Mouse (Mus musculus) forebrain, embryonic 13.5 days (tissue): ENCODE measurements around the gene Timp4. TPM values are rescaled to one million over a fixed set of nuclear protein-coding genes. Genes with fewer than 3 reads are reported as not detected.

Source experiments
- ATAC-seq: fragments of 200-750 bp; cut with Nextera tagmentation; 2 replicates; pipeline ENCODE4 v1.8.0; 2017
- H3K27ac ChIP-seq: fragments of 300-500 bp; sonication (generic); 2 replicates; pipeline ENCODE4 v1.5.1; 2015; ENCODE audit warnings: inconsistent platforms, mild to moderate bottlenecking, moderate library complexity
- H3K27me3 ChIP-seq: fragments of 300-500 bp; sonication (generic); 2 replicates; pipeline ENCODE4 v1.6.1; 2015; ENCODE audit warnings: mild to moderate bottlenecking, inconsistent platforms
- H3K36me3 ChIP-seq: fragments of 300-500 bp; sonication (generic); 2 replicates; pipeline ENCODE4 v1.6.1; 2015; ENCODE audit warnings: mild to moderate bottlenecking, inconsistent platforms; ENCODE audit not compliant: poor library complexity, severe bottlenecking
- H3K4me1 ChIP-seq: fragments of 300-500 bp; sonication (generic); 2 replicates; pipeline ENCODE4 v1.6.1; 2015; ENCODE audit warnings: inconsistent platforms
- H3K4me2 ChIP-seq: fragments of 300-500 bp; sonication (generic); 2 replicates; pipeline ENCODE4 v1.6.1; 2015; ENCODE audit warnings: inconsistent platforms, mild to moderate bottlenecking, moderate library complexity
- H3K4me3 ChIP-seq: fragments of 300-500 bp; sonication (generic); 2 replicates; pipeline ENCODE4 v1.5.1; 2015; ENCODE audit warnings: mild to moderate bottlenecking, inconsistent platforms
- H3K9ac ChIP-seq: fragments of 300-500 bp; sonication (generic); 2 replicates; pipeline ENCODE4 v1.6.1; 2015; ENCODE audit warnings: mild to moderate bottlenecking, inconsistent platforms
- H3K9me3 ChIP-seq: fragments of 300-500 bp; sonication (generic); replicated peaks from 2 replicates; pipeline ENCODE4 v1.6.1; 2016; ENCODE audit warnings: inconsistent platforms
- WGBS: fragments of 180-500 bp; shearing (Covaris S2); methylation state at CpG from one replicate; pipeline ENCODE4 v1.1.7; 2015; 5-methylcytosine and 5-hydroxymethylcytosine counted together
- polyA plus RNA-seq: library from polyadenylated mRNA; unstranded; fragments of >200 nt; fragmentation: Nextera tagmentation; extraction: Ambion mirVana; gene quantifications from 2 replicates; pipeline ENCODE4 v1.2.1, GENCODE M21; 2015

Timp4 gene
- 0.62 and 0.97 TPM in 2 replicates for polyA plus RNA-seq

GRCm38 (mm10) chr6:115252099-115252873, at the start of gene Timp4:
TSS of gene Timp4 (minus strand) at chr6:115252205.
- WGBS, result 17% methylated on average over 7 of the region's 10 CpGs
- no peaks in the 10 kb centered on the region for H3K9me3 ChIP-seq
- no peaks in the 10 kb centered on the region for H3K27me3 ChIP-seq
- no peaks in the 10 kb centered on the region for H3K36me3 ChIP-seq
- peaks cover 14% of the 10 kb centered on the region for H3K4me1 ChIP-seq
- H3K4me3 ChIP-seq, result no peak within 1 kb of the TSS
- H3K9ac ChIP-seq, result peak within 1 kb of the TSS; percentile 50
- H3K27ac ChIP-seq, result no peak within 1 kb of the TSS
- peak within 1 kb of the TSS; percentile 44 for H3K4me2 ChIP-seq
- ATAC-seq, result no peak

DNA sequence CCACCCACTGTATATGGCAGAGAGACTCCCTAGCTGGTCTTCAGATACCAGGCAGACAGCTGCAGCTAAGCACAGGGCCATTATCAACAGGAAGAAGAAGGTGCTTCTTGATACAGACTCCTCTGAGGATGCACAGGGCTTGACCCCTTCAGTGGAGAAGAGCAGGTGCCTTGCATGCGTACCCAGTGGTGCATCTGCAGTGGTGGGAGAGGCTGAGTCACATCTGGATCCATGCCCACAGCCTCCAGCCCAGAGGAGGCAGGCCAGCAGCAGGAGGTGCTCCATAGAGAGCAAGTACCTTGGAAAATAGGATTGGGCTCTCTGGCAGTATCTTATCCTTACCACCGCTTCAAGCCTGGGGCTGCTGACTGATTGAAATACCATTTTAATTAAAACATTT, 41.9 kb upstream of the Timp4 start:
- no peak for ATAC-seq
- Histone ChIP-seq H3K36me3 (no peaks in the 10 kb centered on the region), H3K27ac (no peak overlapping the region), H3K4me3 (no peak overlapping the region), H3K4me1 (no peaks in the 10 kb centered on the region), H3K9me3 (no peaks in the 10 kb centered on the region), H3K27me3 (no peaks in the 10 kb centered on the region), H3K9ac (no peak overlapping the region), H3K4me2 (no peak overlapping the region)
- WGBS, result 65% methylated on average over 2 of the region's 2 CpGs

DNA sequence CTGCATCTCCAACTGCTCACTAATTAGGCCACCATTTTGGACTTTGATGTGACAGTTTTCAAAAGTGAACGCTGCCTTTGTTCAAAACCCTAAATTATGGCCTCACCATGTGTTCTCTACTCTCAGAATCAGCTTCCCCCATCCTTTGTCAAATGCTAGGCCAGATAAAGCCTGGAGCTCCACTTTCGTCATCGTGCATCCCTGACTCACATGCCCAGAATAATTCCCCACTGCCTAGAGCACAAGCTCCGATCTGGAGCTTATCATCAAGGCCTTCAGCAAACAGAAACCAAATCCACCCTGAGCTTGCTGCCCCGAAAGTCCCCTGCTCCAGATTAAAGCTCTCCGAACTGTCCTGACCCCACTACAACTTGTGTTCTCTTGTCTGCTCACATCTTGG, 40.6 kb upstream of the Timp4 start:
- Histone ChIP-seq H3K36me3 (no peaks in the 10 kb centered on the region), H3K4me1 (no peaks in the 10 kb centered on the region), H3K4me2 (no peak overlapping the region), H3K27me3 (no peaks in the 10 kb centered on the region), H3K9me3 (no peaks in the 10 kb centered on the region), H3K27ac (no peak overlapping the region), H3K9ac (no peak overlapping the region), H3K4me3 (no peak overlapping the region)
- 63% methylated on average over 6 of the region's 6 CpGs for WGBS
- ATAC-seq, result no peak

- Histone ChIP-seq H3K4me2 (no peak overlapping the region), H3K36me3 (no peaks in the 10 kb centered on the region), H3K27ac (no peak overlapping the region), H3K27me3 (no peaks in the 10 kb centered on the region), H3K9ac (no peak overlapping the region), H3K4me3 (no peak overlapping the region), H3K9me3 (no peaks in the 10 kb centered on the region), H3K4me1 (no peaks in the 10 kb centered on the region)
- 87% methylated on average over 6 of the region's 6 CpGs for WGBS
- no peak for ATAC-seq
Measured at GRCm38 (mm10) chr6:115291823-115292222, 39.8 kb upstream of the Timp4 start.

DNA sequence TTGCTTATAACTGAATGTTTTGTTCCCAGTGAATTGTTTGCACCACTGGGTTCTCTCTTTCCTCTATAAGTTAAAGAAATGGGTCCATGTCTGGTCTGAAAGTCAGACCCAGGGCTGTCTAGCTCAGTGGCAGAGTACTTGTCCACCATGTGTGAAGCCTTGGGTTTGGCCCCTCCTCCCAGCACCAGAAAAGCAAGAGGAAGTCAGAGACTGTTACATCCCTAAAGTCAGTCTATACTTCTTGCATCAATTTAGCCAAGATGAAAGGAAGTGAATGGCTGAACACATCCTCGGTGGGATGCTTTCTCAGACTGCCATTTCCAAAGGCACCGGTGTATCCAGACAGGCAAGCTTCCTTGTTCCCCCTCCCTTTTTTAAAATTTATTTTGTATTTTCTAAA, 39.1 kb upstream of the Timp4 start:
- no peaks in the 10 kb centered on the region for H3K36me3 ChIP-seq
- no peak for ATAC-seq
- 89% methylated on average over 2 of the region's 2 CpGs for WGBS

DNA sequence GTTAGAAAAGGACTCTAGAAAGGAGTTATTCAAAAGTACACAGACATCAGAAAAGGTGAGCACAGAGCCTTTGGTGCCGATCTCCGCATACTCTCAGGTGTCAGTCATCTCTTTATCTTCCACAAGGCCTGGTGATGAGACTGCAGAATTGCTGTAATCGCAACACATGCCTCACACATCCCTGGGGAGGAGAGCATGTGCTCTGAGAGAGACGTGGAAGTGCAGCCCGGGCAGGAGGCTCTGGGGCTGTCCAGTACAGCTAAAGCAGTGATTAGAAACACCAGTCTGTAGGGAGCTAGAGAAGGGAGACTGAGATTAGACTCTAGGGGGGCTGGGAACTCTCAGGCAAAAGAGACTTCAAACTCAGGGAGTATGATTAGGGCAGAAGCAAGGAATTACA, 38.6 kb upstream of the Timp4 start:
- no peak overlapping the region for H3K4me2 ChIP-seq
- no peaks in the 10 kb centered on the region for H3K36me3 ChIP-seq
- WGBS, result 76% methylated on average over 5 of the region's 5 CpGs

More for the DNA sequence above, 39.1 kb upstream of the Timp4 start:
- H3K9ac ChIP-seq, result no peak overlapping the region
- H3K27ac ChIP-seq, result no peak overlapping the region
- H3K4me2 ChIP-seq, result no peak overlapping the region
- H3K27me3 ChIP-seq, result no peaks in the 10 kb centered on the region
- H3K9me3 ChIP-seq, result no peaks in the 10 kb centered on the region
- no peak overlapping the region for H3K4me3 ChIP-seq
- no peaks in the 10 kb centered on the region for H3K4me1 ChIP-seq

GRCm38 (mm10) chr6:115288223-115288622, 36.2 kb upstream of the Timp4 start:
- H3K9me3 ChIP-seq, result no peaks in the 10 kb centered on the region
- H3K27me3 ChIP-seq, result no peaks in the 10 kb centered on the region
- H3K36me3 ChIP-seq, result no peaks in the 10 kb centered on the region
- H3K4me3 ChIP-seq, result no peak overlapping the region
- WGBS, result 92% methylated on average over 3 of the region's 3 CpGs
- ATAC-seq, result no peak
- H3K4me1 ChIP-seq, result no peaks in the 10 kb centered on the region
- no peak overlapping the region for H3K27ac ChIP-seq
- no peak overlapping the region for H3K4me2 ChIP-seq
- H3K9ac ChIP-seq, result no peak overlapping the region

More for the DNA sequence above, 38.6 kb upstream of the Timp4 start:
- Histone ChIP-seq H3K4me1 (no peaks in the 10 kb centered on the region), H3K4me3 (no peak overlapping the region), H3K27me3 (no peaks in the 10 kb centered on the region), H3K9ac (no peak overlapping the region), H3K27ac (no peak overlapping the region), H3K9me3 (no peaks in the 10 kb centered on the region)
- ATAC-seq, result no peak

DNA sequence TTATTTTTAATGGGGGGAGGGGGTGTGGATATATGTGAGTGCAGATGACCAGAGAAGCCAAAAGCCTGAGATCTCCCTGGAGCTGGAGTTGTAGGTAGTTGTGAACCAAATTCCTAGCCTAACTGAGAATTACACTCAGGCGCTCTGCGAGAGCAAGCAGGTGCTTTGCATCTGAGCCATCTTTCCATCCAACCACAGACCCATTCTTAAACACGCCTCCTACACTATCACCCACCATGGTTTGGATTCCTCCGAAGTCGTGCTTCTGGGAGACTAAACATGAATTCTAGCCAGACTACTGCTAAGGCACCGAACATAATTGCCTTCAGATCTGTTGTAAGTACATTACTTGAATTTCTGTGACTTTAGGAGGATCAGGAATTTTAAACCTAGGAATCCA, 34.4 kb upstream of the Timp4 start:
- no peak overlapping the region for H3K4me3 ChIP-seq
- no peaks in the 10 kb centered on the region for H3K9me3 ChIP-seq
- no peak for ATAC-seq
- H3K27ac ChIP-seq, result no peak overlapping the region
- no peaks in the 10 kb centered on the region for H3K36me3 ChIP-seq
- H3K9ac ChIP-seq, result no peak overlapping the region
- no peaks in the 10 kb centered on the region for H3K4me1 ChIP-seq
- 91% methylated on average over 6 of the region's 6 CpGs for WGBS
- H3K27me3 ChIP-seq, result no peaks in the 10 kb centered on the region
- no peak overlapping the region for H3K4me2 ChIP-seq

DNA sequence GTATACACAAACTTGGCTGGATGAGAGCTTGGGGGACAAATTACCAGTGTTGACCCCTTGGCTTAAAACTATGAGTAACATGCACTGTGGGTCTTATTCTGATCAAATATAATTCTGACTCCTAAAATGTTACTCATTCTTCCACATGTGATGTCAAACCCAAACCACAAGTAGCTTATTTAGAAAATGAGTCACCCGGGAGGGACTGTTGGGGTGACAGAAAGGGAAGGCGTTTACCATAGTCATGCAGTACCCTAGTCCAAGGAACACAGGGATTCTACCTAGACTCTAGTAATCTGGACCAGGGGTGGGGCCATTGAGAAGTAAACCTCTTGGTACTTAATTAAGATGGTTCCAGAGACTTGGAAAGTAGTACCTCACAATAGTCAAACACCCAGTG, 32.1 kb upstream of the Timp4 start:
- no peak for ATAC-seq
- H3K4me1 ChIP-seq, result no peaks in the 10 kb centered on the region
- WGBS, result 97% methylated on average over 2 of the region's 2 CpGs
- H3K4me3 ChIP-seq, result no peak overlapping the region
- H3K9me3 ChIP-seq, result no peaks in the 10 kb centered on the region
- no peak overlapping the region for H3K4me2 ChIP-seq
- H3K36me3 ChIP-seq, result no peaks in the 10 kb centered on the region
- no peak overlapping the region for H3K27ac ChIP-seq
- H3K27me3 ChIP-seq, result no peaks in the 10 kb centered on the region
- no peak overlapping the region for H3K9ac ChIP-seq

- no peak overlapping the region for H3K27ac ChIP-seq
- no peak overlapping the region for H3K4me3 ChIP-seq
- no peak overlapping the region for H3K9ac ChIP-seq
- no peaks in the 10 kb centered on the region for H3K4me1 ChIP-seq
- no peaks in the 10 kb centered on the region for H3K27me3 ChIP-seq
- 70% methylated on average over 2 of the region's 2 CpGs for WGBS
- ATAC-seq, result no peak
- H3K4me2 ChIP-seq, result no peak overlapping the region
- H3K9me3 ChIP-seq, result no peaks in the 10 kb centered on the region
- no peaks in the 10 kb centered on the region for H3K36me3 ChIP-seq
Measured at GRCm38 (mm10) chr6:115279639-115280038, 27.6 kb upstream of the Timp4 start.

DNA sequence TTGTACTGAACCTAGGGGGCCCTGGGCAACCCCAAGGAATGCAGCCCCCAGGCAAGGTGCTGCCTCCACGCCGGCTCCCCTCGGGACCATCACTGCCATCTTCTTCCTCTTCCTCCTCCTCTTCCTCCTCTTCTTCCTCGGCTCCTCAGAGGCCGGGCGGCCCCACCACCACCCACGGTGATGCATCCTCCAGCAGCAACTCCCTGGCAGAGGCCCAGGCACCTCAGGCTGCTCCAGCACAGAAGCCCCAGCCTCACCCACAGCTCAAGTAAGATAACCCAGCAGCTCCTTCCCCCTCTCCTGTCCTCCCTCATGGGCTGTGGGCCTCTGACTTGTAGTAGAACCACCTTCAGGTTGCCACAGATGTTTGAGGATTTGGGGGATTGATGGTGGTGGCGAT, 26.1 kb upstream of the Timp4 start:
- no peak overlapping the region for H3K9ac ChIP-seq
- ATAC-seq, result no peak
- H3K27me3 ChIP-seq, result no peaks in the 10 kb centered on the region
- H3K4me2 ChIP-seq, result no peak overlapping the region
- H3K36me3 ChIP-seq, result no peaks in the 10 kb centered on the region
- no peak overlapping the region for H3K27ac ChIP-seq
- WGBS, result 81% methylated on average over 5 of the region's 8 CpGs
- no peaks in the 10 kb centered on the region for H3K4me1 ChIP-seq
- H3K9me3 ChIP-seq, result no peaks in the 10 kb centered on the region
- H3K4me3 ChIP-seq, result no peak overlapping the region

DNA sequence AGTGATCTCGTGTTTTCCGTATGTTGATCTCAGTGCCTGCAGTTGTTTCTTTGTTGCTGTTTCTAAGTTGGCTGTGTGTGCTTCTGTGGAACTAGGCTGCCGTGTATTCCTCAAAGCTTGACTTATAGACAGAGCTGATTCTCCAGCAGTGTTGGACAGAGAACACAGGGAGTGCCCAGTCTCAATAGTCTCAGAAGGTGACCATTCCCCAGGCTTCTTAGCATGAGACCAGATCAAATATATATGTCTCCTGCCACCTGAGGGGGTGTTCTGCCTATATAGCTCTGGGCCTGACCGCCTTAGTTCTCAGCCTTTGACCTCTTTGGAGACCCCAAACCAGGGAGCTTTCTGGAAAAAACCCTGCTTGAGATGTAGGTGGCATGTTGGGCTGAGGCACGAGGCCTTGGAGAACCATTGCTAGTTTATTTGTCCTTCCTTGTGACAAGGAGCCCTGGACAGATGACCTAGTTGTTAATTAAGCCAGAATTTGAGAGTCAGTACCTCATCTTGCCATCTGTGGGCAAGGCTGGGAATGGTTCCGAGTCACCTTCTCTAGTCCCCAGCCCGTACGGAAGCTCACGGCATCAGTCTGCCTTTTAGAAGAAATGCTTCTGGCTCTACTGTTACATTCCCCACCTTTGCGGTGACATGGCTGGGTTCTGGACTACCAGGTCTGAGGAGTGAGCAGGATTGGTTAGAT, 23.3 kb upstream of the Timp4 start:
- Histone ChIP-seq H3K36me3 (no peaks in the 10 kb centered on the region), H3K27me3 (no peaks in the 10 kb centered on the region), H3K27ac (no peak overlapping the region), H3K4me3 (no peak overlapping the region), H3K9me3 (no peaks in the 10 kb centered on the region), H3K4me2 (no peak overlapping the region), H3K9ac (no peak overlapping the region), H3K4me1 (peaks cover 7% of the 10 kb centered on the region)
- ATAC-seq, result no peak
- 84% methylated on average over 10 of the region's 10 CpGs for WGBS
